Mouse (Mus musculus) CD4-positive naive resting alpha-beta T cell, adult 76 days (primary cell): ENCODE data around the gene Slc39a12. TPM values are rescaled to one million over a fixed set of nuclear protein-coding genes. Genes with fewer than 3 reads are reported as not detected.

Source experiments
- total RNA-seq: library from RNA; stranded (reverse); gene quantifications from one replicate; pipeline ENCODE4 v1.2.4, GENCODE M21; 2023

Slc39a12 gene
- not detected for total RNA-seq

GRCm38 (mm10) chr2:14388162-14388561 is at the start of gene Slc39a12:
TSS of gene Slc39a12 (plus strand) at chr2:14388316.

Other genes with a start within 250 kb of the Slc39a12 start
- 0.15 TPM for gene Tmem236, start 213.8 kb upstream of the Slc39a12 start, total RNA-seq
- 4.5 TPM for gene Mrc1, start 158.9 kb upstream of the Slc39a12 start, total RNA-seq
- gene Cacnb2, start 214.8 kb downstream of the Slc39a12 start, total RNA-seq: not detected